Mouse (Mus musculus) embryonic facial prominence, embryonic 14.5 days (tissue): ENCODE results near the gene Tmprss13. TPM values are rescaled to one million over a fixed set of nuclear protein-coding genes. Genes with fewer than 3 reads are reported as not detected.

Source experiments
- ATAC-seq: fragments of 200-750 bp; cut with Nextera tagmentation; 2 replicates; pipeline ENCODE4 v1.8.0; 2017; ENCODE audit warnings: low read depth, moderate number of reproducible peaks, moderate TSS enrichment
- DNase-seq: peaks from one replicate; pipeline ENCODE4 v3.0.0-alpha.2; 2015; ENCODE audit warnings: low spot score
- H3K27ac ChIP-seq: fragments of 300-500 bp; sonication (generic); replicated peaks from 2 replicates; pipeline ENCODE4 v1.5.1; 2014; ENCODE audit warnings: low read depth, mild to moderate bottlenecking, low read length, moderate library complexity
- H3K27me3 ChIP-seq: fragments of 300-500 bp; sonication (generic); replicated peaks from 2 replicates; pipeline ENCODE4 v1.6.1; 2014; ENCODE audit warnings: low read length; ENCODE audit not compliant: control insufficient read depth, insufficient read depth
- H3K36me3 ChIP-seq: fragments of 300-500 bp; sonication (generic); 2 replicates; pipeline ENCODE4 v1.6.1; 2014; ENCODE audit warnings: low read length, mixed read lengths; ENCODE audit not compliant: control insufficient read depth, insufficient read depth
- H3K4me1 ChIP-seq: fragments of 300-500 bp; sonication (generic); 2 replicates; pipeline ENCODE4 v1.6.1; 2014; ENCODE audit warnings: antibody characterized with exemption, low read length; ENCODE audit not compliant: control insufficient read depth, insufficient read depth
- H3K4me2 ChIP-seq: fragments of 300-500 bp; sonication (generic); 2 replicates; pipeline ENCODE4 v1.6.1; 2014; ENCODE audit warnings: low read depth, mild to moderate bottlenecking, low read length, moderate library complexity, mixed read lengths
- H3K4me3 ChIP-seq: fragments of 300-500 bp; sonication (generic); 2 replicates; pipeline ENCODE4 v1.5.1; 2014; ENCODE audit warnings: low read depth, mild to moderate bottlenecking, low read length
- H3K9ac ChIP-seq: fragments of 300-500 bp; sonication (generic); 2 replicates; pipeline ENCODE4 v1.6.1; 2014; ENCODE audit warnings: low read depth, mild to moderate bottlenecking, low read length, moderate library complexity, mixed read lengths
- H3K9me3 ChIP-seq: fragments of 300-500 bp; sonication (generic); 2 replicates; pipeline ENCODE4 v1.6.1; 2016; ENCODE audit warnings: low read length; ENCODE audit not compliant: control insufficient read depth
- WGBS: fragments of 180-500 bp; shearing (Covaris S2); extraction: QIAGEN DNeasy Blood & Tissue Kit; methylation state at CpG from one replicate; pipeline ENCODE4 v1.1.7; 2014; 5-methylcytosine and 5-hydroxymethylcytosine counted together
- polyA plus RNA-seq: library from polyadenylated mRNA; unstranded; fragments of >200 nt; fragmentation: Nextera tagmentation; extraction: Ambion mirVana; gene quantifications from 2 replicates; pipeline ENCODE4 v1.2.1, GENCODE M21; 2014

Tmprss13 gene
- polyA plus RNA-seq, 1 experiment from 2014 or later, result 3.3 TPM

DNA sequence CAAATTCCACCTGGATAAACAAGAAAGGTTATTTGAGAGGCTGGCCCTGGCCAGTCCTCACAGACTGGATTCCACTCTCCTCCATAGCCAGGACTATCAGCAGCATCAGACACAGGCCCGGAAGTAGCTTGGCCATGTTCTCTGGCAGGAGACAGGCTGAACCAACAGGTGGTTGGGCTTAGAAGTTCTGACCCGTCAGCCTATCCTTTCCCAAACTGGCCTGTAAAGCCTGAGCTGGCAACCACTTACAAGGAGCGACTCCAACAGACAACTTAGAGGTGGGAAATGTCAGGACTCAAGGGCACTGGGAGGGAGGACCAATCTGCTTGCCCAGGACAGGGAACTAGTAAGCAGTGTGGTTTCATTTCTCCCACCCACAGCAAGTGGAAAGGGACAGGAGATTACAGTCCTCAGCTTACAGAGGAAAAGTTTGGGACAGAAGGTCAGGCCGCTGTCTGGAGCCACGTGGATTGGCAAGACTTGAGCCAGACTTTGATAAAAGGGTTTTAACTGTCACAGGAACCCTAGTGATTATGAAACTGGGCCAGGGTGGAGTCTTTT lies 49.5 kb downstream of the Tmprss13 start:
- no peak overlapping the region for H3K9ac ChIP-seq
- ATAC-seq (no peak), DNase-seq (no peak)
- H3K36me3 ChIP-seq, result no peaks in the 10 kb centered on the region
- no peak overlapping the region for H3K4me3 ChIP-seq
- H3K4me1 ChIP-seq, result peaks cover 7% of the 10 kb centered on the region; the same call in 1 of the 2 replicates
- no peak overlapping the region for H3K4me2 ChIP-seq
- H3K9me3 ChIP-seq, result no peaks in the 10 kb centered on the region
- no peak overlapping the region for H3K27ac ChIP-seq
- no peaks in the 10 kb centered on the region for H3K27me3 ChIP-seq
- WGBS, result 55% methylated on average over 5 of the region's 5 CpGs

DNA sequence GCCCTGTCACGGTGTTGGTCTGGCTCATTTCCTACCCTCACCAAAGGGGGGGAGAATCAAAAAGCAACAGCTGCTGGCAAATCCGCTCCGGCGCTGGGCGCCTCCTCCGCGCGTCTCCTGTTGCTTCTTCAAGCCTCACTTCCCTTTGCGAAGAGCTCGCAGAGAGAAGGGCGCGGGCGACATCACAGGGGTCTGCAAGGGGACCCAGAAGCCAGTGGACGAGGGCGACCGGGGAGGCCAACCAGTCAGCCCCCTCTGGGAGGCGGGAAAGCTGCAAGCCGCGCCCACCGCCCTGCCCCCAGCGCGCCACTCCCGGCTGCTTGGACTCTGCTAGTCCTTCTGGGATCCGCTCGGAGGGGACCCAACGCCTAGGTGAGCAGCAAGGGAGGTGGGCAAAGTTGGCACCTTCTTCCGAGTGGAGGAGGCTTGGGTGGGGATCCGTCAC lies 51.2 kb downstream of the Tmprss13 start, which contains the start of gene Fxyd6:
Gene Fxyd6 (plus strand): TSS at position 69 of the 445 bp plus-strand sequence.
- no peaks in the 10 kb centered on the region for H3K27me3 ChIP-seq
- peak within 1 kb of the TSS; percentile 52; the same call in 1 of the 2 replicates for H3K27ac ChIP-seq
- peaks cover 7% of the 10 kb centered on the region; the same call in 1 of the 2 replicates for H3K4me1 ChIP-seq
- peak within 1 kb of the TSS; percentile 90 for H3K4me2 ChIP-seq
- 1% methylated on average over 28 of the region's 28 CpGs for WGBS
- ATAC-seq (peak; percentile 83), DNase-seq (peak; percentile 67)
- no peaks in the 10 kb centered on the region for H3K36me3 ChIP-seq
- no peaks in the 10 kb centered on the region for H3K9me3 ChIP-seq
- H3K9ac ChIP-seq, result peak within 1 kb of the TSS; percentile 74
- peak within 1 kb of the TSS; percentile 66 for H3K4me3 ChIP-seq

DNA sequence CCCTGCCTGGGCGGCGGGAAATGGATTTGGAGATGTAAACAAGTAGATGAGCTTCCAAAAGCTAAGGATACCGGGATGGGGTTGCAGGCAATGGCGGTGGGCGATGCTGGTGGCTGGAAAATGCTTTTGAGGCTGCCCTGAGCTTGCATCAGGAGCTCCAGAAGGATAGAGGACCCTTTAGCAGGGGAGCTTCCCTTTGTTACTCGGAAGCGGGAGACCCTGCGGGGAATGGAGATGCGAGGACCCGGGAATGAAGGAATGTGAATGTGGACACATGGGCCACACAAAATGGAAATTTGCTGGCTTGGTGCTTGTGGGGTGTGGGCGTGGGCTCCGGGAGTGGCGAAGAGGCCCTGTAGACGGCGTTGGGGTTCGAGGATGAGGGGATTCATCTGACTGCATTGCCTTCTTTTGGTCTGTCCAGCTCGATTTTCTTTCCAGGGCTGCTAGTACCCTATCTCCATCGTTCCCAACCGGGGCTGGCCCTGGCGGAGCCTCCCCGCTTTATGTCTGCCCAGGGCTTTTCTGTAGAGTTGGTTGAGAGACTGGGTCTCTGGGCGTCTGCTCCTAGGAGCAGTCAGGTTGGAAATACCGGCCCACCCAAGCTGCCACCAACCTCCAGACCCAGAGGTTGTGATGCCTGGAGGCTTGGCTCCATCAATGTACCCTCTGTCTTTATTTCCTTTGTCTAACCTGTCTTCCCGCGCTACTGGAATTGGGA lies 51.9 kb downstream of the Tmprss13 start:
- DNase-seq, result no peak
- Histone ChIP-seq H3K9ac (peak overlapping the region; percentile 74), H3K9me3 (no peaks in the 10 kb centered on the region), H3K4me2 (peak overlapping the region; percentile 90), H3K4me1 (peaks cover 7% of the 10 kb centered on the region; the same call in 1 of the 2 replicates), H3K36me3 (no peaks in the 10 kb centered on the region), H3K27ac (peak overlapping the region; percentile 52; the same call in 1 of the 2 replicates), H3K27me3 (no peaks in the 10 kb centered on the region), H3K4me3 (peak overlapping the region; percentile 66)
- WGBS, result 2% methylated on average over 25 of the region's 25 CpGs
- ATAC-seq, result 0 out of 2 replicates have a peak, but pooled peaks have one; percentile 27

DNA sequence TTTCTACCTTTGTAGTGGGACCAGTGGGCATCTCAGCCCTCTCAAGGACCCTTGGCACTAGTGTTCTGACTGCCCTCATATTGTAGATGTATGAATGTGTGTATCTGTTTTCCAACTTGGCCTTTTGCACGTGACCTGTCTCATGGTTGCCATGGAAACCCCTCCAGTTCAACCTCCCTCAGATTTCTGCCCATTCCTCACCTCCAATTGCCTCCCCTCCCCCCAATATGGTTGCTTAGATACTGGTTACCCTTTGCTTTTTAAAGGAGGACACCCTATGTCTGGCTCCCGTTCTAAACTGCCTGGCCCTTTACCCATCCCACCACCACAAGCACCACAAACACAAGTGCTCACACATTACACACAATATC lies 52.4 kb downstream of the Tmprss13 start:
- Histone ChIP-seq H3K9me3 (no peaks in the 10 kb centered on the region), H3K36me3 (no peaks in the 10 kb centered on the region), H3K4me3 (peak overlapping the region; percentile 66), H3K27ac (no peak overlapping the region), H3K4me2 (peak overlapping the region; percentile 90), H3K4me1 (peaks cover 7% of the 10 kb centered on the region; the same call in 1 of the 2 replicates), H3K27me3 (no peaks in the 10 kb centered on the region), H3K9ac (peak overlapping the region; percentile 74)
- ATAC-seq (no peak), DNase-seq (no peak)
- 23% methylated on average over 2 of the region's 2 CpGs for WGBS

DNA sequence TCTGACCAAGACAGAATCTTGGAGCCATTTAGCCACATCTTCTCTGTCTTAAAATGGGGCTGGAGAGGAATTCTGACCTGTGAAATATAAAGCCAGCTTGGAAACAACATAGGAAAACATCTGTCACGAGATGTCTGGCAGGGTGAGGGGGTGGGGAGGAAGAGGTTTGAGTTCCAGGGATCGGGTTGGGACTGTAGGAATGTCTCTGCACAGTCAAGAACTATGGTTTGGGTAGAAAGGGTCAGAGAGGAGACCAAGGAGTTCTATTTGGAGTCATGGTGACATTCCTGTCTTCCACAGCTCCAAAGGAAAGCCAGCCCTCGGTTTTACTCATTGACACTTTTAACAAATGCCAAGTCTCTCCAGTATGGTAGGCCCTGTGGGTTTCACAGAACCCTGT lies 55.0 kb downstream of the Tmprss13 start:
- no peak overlapping the region for H3K4me3 ChIP-seq
- no peaks in the 10 kb centered on the region for H3K36me3 ChIP-seq
- ATAC-seq (no peak), DNase-seq (no peak)
- no peaks in the 10 kb centered on the region for H3K9me3 ChIP-seq
- H3K4me1 ChIP-seq, result peaks cover 7% of the 10 kb centered on the region; the same call in 1 of the 2 replicates
- no peak overlapping the region for H3K4me2 ChIP-seq
- 45% methylated on average over 3 of the region's 3 CpGs for WGBS
- no peaks in the 10 kb centered on the region for H3K27me3 ChIP-seq
- H3K27ac ChIP-seq, result no peak overlapping the region
- H3K9ac ChIP-seq, result no peak overlapping the region

DNA sequence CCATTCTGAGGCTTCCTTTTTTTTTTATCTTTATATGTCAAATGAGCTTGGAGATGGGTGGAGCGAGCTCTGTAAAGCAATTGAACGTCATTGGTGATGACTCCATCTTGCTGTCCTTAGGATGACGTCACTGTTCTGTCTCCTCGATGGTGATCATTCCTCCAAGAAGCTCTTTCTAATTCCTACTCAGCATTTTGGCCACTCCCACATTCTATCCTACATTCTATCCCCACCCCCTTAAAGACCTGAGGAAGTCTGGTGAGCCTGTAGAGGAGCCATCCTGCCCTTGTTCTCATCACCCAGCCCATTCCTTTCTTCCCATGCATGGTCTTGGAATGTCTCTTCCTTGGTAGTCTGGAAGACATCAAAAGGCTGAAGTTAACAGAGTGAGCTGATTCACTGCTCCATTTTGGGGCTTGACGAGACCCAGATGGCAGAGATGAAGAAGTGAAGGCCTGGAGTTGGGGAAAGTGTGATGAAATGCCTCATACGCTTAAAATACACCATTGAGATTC lies 56.1 kb downstream of the Tmprss13 start:
- no peak for ATAC-seq
- DNase-seq, result no peak
- no peak overlapping the region for H3K9ac ChIP-seq
- no peaks in the 10 kb centered on the region for H3K9me3 ChIP-seq
- no peak overlapping the region for H3K4me3 ChIP-seq
- no peaks in the 10 kb centered on the region for H3K36me3 ChIP-seq
- no peak overlapping the region for H3K27ac ChIP-seq
- no peaks in the 10 kb centered on the region for H3K27me3 ChIP-seq
- 79% methylated on average over 6 of the region's 6 CpGs for WGBS
- no peak overlapping the region for H3K4me2 ChIP-seq
- peaks cover 7% of the 10 kb centered on the region; the same call in 1 of the 2 replicates for H3K4me1 ChIP-seq

DNA sequence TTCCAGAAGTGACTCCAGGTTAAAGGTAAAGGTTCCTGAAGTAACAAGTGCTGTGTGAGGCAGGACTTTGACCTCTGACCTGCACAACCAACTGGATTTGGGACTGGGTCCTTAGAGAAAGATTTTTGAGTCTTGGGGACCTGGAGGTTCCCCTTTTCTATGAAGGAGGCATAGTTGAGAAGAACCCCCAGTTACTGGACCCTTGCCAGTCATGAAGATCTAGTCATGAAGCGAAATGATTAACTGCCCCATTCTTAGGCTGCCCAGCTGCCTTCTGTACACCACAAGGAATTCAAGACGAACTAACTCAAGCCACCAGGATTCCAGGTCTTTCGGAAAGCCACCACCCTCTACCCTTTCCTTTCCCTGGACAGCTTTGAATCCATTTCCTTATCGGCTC lies 57.5 kb downstream of the Tmprss13 start:
- Histone ChIP-seq H3K27me3 (no peaks in the 10 kb centered on the region), H3K9me3 (no peaks in the 10 kb centered on the region), H3K9ac (no peak overlapping the region), H3K27ac (no peak overlapping the region), H3K4me3 (no peak overlapping the region), H3K4me1 (0 out of 2 replicates have a peak, but pooled peaks cover under 1% of the 10 kb centered on the region), H3K4me2 (no peak overlapping the region), H3K36me3 (no peaks in the 10 kb centered on the region)
- ATAC-seq (no peak), DNase-seq (no peak)
- 72% methylated on average over 4 of the region's 4 CpGs for WGBS

DNA sequence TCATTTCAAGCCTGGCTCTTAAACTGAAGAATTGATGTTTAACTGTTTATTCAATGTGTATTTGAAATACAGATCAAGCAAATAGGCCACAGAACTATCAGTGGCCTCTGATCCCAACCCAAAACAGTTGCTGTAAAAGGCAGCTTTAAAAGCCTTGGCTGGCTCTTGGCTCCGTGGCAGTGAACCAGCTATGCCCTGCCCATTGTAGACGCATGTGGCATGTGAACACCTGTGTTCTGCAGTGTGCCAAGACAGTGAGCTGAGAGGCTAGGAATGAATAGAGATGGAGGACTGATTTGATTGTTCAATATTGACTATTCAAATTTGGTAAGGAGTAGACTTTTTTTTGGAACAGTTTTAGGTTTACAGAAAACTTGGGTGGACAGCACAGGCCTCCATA lies 58.0 kb downstream of the Tmprss13 start:
- no peak overlapping the region for H3K4me2 ChIP-seq
- no peak overlapping the region for H3K27ac ChIP-seq
- H3K4me3 ChIP-seq, result no peak overlapping the region
- WGBS, result 84% methylated on average over 2 of the region's 2 CpGs
- DNase-seq, result no peak
- no peaks in the 10 kb centered on the region for H3K27me3 ChIP-seq
- ATAC-seq, result no peak
- H3K9me3 ChIP-seq, result no peaks in the 10 kb centered on the region
- no peaks in the 10 kb centered on the region for H3K4me1 ChIP-seq
- no peak overlapping the region for H3K9ac ChIP-seq
- no peaks in the 10 kb centered on the region for H3K36me3 ChIP-seq
